Mouse (Mus musculus): ENCODE data around the gene Cox4i1.
A peak's percentile ranks its signal among the peaks of the same experiment; 100 is the strongest.

DNA sequence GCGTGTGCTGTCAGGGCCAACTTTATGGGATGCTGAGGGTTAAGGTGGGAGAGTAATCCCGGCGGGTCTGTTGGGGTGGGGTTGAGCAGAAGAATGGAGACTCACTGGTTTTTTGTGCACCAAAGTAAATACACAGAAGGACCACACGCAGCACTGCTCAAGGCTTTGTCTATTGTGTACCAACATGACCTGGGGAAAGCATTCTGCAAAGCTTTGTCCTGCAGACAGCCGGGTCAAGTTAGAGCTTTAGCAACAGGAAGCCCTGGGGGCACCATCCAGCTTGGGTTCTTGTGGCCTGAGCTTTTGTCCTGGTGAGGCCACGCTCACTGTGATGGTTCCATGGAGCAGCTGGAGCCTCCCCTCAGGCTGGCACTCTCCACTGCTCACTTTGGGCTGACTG lies 3.8 kb downstream of the Cox4i1 start:
- TF ChIP-seq CTCF (IDR thresholded peaks at IDR 0.05) (no peak), POLR2A (IDR thresholded peaks at IDR 0.05; ENCODE audit: insufficient read depth, low read depth, low read length) (0 out of 2 replicates have a peak, but pooled peaks have one; percentile 22)
